Mouse (Mus musculus) midbrain, embryonic 13.5 days (tissue): ENCODE data around the gene Cdk9. TPM values are rescaled to one million over a fixed set of nuclear protein-coding genes. Genes with fewer than 3 reads are reported as not detected.

ENCODE experiments used
- ATAC-seq: fragments of 200-750 bp; cut with Nextera tagmentation; 2 replicates; pipeline ENCODE4 v1.8.0; 2017; ENCODE audit warnings: mild to moderate bottlenecking, moderate TSS enrichment, moderate library complexity
- H3K27ac ChIP-seq: fragments of 300-500 bp; sonication (generic); 2 replicates; pipeline ENCODE4 v1.5.1; 2015; ENCODE audit warnings: inconsistent platforms, mild to moderate bottlenecking, moderate library complexity
- H3K27me3 ChIP-seq: fragments of 300-500 bp; sonication (generic); 2 replicates; pipeline ENCODE4 v1.6.1; 2015; ENCODE audit warnings: mild to moderate bottlenecking, inconsistent platforms
- H3K36me3 ChIP-seq: fragments of 300-500 bp; sonication (generic); 2 replicates; pipeline ENCODE4 v1.6.1; 2015; ENCODE audit warnings: mild to moderate bottlenecking, inconsistent platforms
- H3K4me1 ChIP-seq: fragments of 300-500 bp; sonication (generic); replicated peaks from 2 replicates; pipeline ENCODE4 v1.6.1; 2015; ENCODE audit warnings: inconsistent platforms
- H3K4me2 ChIP-seq: fragments of 300-500 bp; sonication (generic); replicated peaks from 2 replicates; pipeline ENCODE4 v1.6.1; 2015; ENCODE audit warnings: moderate library complexity, mild to moderate bottlenecking, inconsistent platforms
- H3K4me3 ChIP-seq: fragments of 300-500 bp; sonication (generic); replicated peaks from 2 replicates; pipeline ENCODE4 v1.5.1; 2015; ENCODE audit warnings: mild to moderate bottlenecking, inconsistent platforms
- H3K9ac ChIP-seq: fragments of 300-500 bp; sonication (generic); replicated peaks from 2 replicates; pipeline ENCODE4 v1.6.1; 2015; ENCODE audit warnings: mild to moderate bottlenecking, inconsistent platforms
- H3K9me3 ChIP-seq: fragments of 300-500 bp; sonication (generic); 2 replicates; pipeline ENCODE4 v1.6.1; 2016; ENCODE audit warnings: mild to moderate bottlenecking, inconsistent platforms
- WGBS: fragments of 180-500 bp; shearing (Covaris S2); methylation state at CpG from one replicate; pipeline ENCODE4 v1.1.7; 2015; 5-methylcytosine and 5-hydroxymethylcytosine counted together
- polyA plus RNA-seq: library from polyadenylated mRNA; unstranded; fragments of >200 nt; fragmentation: Nextera tagmentation; extraction: Ambion mirVana; gene quantifications from 2 replicates; pipeline ENCODE4 v1.2.1, GENCODE M21; 2015

Gene Cdk9
- 78.5 and 84.5 TPM in 2 replicates for polyA plus RNA-seq

DNA sequence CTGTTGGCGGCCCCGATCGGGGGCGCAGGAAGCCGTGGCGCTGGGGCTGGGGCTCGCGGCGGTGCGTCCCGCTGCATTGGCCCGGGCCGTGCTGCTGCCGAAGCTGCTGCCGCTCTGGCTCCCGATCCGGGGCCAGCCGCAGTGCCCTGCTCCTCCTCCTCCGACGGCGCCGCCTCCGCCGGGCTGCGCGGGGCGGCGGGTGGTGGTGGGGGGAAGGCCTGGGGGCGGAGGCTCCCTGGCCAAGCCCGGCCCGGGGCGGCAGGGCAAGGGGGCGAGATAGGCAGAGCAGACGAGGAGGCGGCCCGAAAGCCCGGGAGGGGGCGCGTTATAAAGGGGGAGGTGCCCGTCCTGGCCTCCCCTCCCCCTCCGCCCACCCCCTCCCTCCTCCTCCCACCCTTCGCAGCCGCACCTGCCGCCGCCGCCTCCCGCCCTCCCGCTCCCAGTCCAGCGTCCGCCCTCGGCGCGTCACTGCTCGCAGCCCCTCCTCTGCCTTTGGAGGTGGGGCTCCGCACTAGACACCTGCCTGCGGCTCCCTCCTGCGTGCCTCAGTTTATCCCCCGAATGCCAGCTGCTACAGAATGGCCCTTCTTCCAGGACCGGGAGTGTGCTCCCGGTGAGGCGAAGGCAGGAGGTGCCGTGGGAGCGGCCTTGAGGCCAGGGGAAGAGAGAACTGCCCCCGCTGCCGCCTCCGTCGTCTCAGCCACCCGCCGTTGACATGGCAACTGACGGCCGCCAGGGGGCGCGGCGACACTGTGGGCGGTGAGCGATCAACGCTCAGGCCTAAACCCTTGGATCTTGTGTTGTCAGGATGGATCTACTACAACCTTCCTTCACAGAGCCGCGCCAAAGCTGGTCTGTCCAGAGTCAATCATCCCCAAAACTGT, at the start of gene Cdk9:
Cdk9 (minus strand) TSS at position 143 of the 884 bp plus-strand sequence.
- Histone ChIP-seq H3K27ac (peak within 1 kb of the TSS; percentile 99), H3K27me3 (no peaks in the 10 kb centered on the region), H3K4me1 (peaks cover 23% of the 10 kb centered on the region), H3K36me3 (peaks cover 30% of the 10 kb centered on the region), H3K9ac (peak within 1 kb of the TSS; percentile 95), H3K4me3 (peak within 1 kb of the TSS; percentile 97), H3K9me3 (no peaks in the 10 kb centered on the region), H3K4me2 (peak within 1 kb of the TSS; percentile 100)
- 1% methylated on average over 55 of the region's 79 CpGs for WGBS
- peak; percentile 83 for ATAC-seq

DNA sequence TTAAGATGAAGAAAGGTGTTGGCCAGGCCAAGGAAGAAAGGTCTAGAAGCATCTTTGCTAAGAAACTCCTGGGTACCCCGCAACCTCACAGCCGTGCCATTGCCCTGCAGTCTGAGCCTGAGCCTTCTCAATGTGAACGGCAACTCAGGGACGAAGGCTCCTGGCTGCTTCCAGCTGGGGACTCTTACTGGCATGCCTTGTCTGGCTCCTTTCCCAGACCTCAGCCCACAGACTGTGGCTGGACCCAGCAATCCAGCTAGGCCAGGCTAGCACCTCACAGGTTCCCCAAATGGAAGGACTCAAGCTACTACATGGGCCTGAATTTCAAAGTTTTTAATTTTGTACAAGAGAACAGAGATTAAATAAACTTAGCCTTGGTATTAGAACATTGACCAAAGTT, 49.0 kb upstream of the Cdk9 start:
- no peak for ATAC-seq
- no peak overlapping the region for H3K27ac ChIP-seq

DNA sequence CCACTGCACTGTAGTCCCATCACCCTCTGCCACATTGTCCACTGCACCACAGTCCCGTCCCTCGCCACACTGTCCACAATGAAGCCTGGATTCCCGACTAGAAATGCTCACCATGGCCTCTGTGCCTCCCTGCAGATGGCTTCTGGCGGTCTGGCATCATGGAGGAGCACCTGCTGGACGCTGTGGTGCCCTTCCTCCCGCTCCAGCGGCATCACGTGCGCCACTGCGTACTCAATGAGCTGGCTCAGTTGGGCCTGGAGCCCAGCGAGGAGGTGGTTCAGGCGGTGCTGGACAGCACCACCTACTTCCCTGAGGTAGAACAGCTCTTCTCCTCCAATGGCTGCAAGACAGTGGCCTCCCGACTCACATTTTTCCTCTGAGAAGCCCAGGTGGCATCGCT, 48.5 kb upstream of the Cdk9 start:
- WGBS = 90% methylated on average over 14 of the region's 14 CpGs
- Histone ChIP-seq H3K36me3 (peaks cover 43% of the 10 kb centered on the region), H3K9ac (no peak overlapping the region), H3K27me3 (no peaks in the 10 kb centered on the region), H3K9me3 (no peaks in the 10 kb centered on the region), H3K4me3 (no peak overlapping the region), H3K4me1 (peaks cover 20% of the 10 kb centered on the region), H3K4me2 (no peak overlapping the region), H3K27ac (no peak overlapping the region)
- no peak for ATAC-seq

More for the DNA sequence above, 49.0 kb upstream of the Cdk9 start:
- Histone ChIP-seq H3K36me3 (peaks cover 43% of the 10 kb centered on the region), H3K4me2 (no peak overlapping the region), H3K27me3 (no peaks in the 10 kb centered on the region), H3K9ac (no peak overlapping the region), H3K4me1 (peaks cover 18% of the 10 kb centered on the region), H3K9me3 (no peaks in the 10 kb centered on the region), H3K4me3 (no peak overlapping the region)
- whole genome bisulfite sequencing = 92% methylated on average over 4 of the region's 4 CpGs

DNA sequence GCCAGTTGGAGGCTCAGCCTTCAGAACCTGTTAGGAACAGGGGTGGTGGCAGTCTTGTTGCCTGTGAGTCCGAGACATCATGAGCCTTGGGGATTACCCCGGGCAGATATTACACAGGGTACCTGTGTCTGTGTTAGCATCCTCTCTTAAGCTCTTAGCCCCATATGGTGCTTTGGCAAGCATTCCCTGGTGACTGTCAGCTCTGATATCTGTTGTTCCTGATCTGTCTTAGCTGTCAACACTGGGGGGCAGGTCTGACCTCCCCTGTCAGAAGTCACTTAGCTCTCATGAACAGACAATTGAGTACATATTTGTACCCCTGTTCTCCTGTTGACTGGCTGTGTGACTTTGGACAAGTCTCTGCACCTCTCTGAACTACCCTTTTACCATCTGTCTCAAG, 46.1 kb upstream of the Cdk9 start:
- Histone ChIP-seq H3K36me3 (peaks cover 54% of the 10 kb centered on the region), H3K27me3 (no peaks in the 10 kb centered on the region), H3K9me3 (no peaks in the 10 kb centered on the region), H3K27ac (no peak overlapping the region), H3K4me2 (no peak overlapping the region), H3K4me3 (no peak overlapping the region), H3K9ac (peak overlapping the region; percentile 34), H3K4me1 (peaks cover 20% of the 10 kb centered on the region)
- 86% methylated on average over 2 of the region's 2 CpGs for WGBS
- ATAC-seq = no peak

DNA sequence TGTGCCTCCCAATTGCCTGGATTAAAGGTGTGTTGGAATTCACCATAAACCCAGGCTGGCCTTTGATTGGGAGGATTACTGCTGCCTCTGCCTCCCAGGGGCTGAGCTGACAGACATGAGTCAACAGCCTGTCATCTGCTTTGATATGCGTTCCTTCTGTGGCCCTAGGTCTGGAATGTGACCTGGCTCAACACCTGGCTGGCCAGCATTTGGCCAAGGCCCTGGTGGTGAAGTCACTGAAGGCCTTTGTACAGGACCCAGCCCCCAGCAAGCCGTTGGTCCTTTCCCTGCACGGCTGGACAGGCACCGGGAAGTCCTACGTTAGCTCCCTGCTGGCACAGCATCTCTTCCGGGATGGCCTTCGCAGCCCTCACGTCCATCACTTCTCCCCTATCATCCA, 45.6 kb upstream of the Cdk9 start:
- Histone ChIP-seq H3K9ac (peak overlapping the region; percentile 34), H3K4me3 (no peak overlapping the region), H3K4me1 (peaks cover 20% of the 10 kb centered on the region), H3K27me3 (no peaks in the 10 kb centered on the region), H3K27ac (no peak overlapping the region), H3K9me3 (no peaks in the 10 kb centered on the region), H3K36me3 (peaks cover 57% of the 10 kb centered on the region), H3K4me2 (no peak overlapping the region; the same call in 1 of the 2 replicates)
- 72% methylated on average over 8 of the region's 8 CpGs for WGBS
- no peak for ATAC-seq

DNA sequence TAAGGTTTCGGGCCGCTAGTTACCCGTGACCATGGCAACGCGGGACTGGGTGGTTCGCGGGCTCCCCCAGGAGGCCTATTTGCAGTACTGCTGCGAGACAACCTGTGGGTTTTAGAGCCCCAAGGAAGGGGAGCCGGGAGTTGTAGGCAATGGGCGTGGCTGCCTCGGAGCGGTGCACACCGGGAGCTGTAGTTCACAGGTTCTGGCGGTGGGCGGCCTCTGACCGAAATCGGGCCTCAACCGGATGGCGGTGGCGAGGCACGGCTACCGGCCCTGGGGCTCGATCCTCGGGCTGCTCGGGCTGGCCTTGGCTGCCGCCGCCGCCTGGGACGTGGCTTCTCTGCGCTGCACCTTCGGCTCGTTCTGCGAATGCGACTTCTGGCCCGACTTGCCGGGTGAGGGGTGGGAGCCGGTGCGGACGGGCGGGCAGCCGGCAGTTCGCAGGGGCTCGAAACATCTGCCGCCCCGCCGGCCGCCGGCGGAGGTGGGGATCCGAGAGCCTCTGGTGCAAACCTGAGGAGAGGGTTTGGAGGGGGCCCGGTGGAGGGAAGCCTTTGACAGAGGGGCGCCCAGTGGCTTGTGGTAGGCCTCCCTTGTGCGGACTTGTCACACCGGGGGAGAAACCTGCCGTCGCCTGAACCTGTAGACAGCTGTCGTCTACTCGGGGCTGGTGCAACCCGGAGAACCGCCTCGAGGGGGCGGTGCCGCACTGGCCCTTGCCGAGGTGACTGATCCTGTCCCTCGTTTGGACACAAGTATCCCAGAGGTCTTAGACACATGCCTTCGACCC, 44.4 kb upstream of the Cdk9 start, which contains the start of gene Tor2a:
Tor2a (plus strand) TSS at position 179 of the 790 bp plus-strand sequence.
- H3K4me3 ChIP-seq = peak within 1 kb of the TSS; percentile 72
- peak; percentile 93 for ATAC-seq
- peak within 1 kb of the TSS; percentile 90 for H3K9ac ChIP-seq
- peak within 1 kb of the TSS; percentile 90 for H3K27ac ChIP-seq
- H3K9me3 ChIP-seq = no peaks in the 10 kb centered on the region
- H3K36me3 ChIP-seq = peaks cover 56% of the 10 kb centered on the region
- no peaks in the 10 kb centered on the region for H3K27me3 ChIP-seq
- H3K4me2 ChIP-seq = peak within 1 kb of the TSS; percentile 50
- WGBS = under 1% methylated on average over 66 of the region's 66 CpGs
- peaks cover 27% of the 10 kb centered on the region for H3K4me1 ChIP-seq

DNA sequence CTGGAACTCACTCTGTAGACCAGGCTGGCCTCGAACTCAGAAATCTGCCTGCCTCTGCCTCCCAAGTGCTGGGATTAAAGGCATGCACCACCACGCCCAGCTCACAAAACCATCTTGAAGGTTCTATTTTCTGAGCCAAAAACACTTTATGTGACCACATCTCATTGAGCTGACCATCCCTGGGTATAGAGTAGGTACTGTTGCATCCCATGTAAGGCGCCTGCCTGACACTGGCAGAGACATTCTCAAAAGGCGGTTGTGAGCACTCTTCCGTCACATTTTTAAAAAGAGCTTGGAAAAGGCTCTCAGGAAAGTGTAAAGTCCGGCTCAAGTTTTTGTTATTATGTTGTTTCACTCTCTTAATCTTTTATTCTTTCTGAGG, 43.8 kb upstream of the Cdk9 start:
- peak overlapping the region; percentile 72; the same call in 1 of the 2 replicates for H3K4me3 ChIP-seq
- 28% methylated on average over 6 of the region's 6 CpGs for WGBS

DNA sequence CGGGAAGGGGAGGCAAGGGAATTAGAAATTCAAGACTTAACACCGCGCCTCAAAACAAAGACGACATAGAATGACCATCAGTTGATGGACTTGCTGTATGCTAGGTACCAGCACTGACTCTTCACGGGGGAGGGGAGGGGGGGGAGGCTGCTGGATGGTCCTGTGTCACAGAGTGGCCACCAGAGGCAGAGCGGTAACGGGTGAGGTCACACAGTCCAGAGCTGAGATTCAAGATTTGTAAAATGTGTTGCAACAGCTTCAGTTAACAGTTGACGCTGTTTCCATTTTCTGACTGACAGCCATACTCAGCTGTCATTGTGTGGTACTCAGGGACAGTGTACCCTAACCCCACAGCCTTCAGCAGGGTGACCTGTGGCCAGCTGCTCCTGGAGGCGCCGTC, 39.3 kb upstream of the Cdk9 start:
- Histone ChIP-seq H3K4me1 (peaks cover 31% of the 10 kb centered on the region), H3K4me3 (peak overlapping the region; percentile 30), H3K9ac (peak overlapping the region; percentile 53; the same call in 1 of the 2 replicates), H3K4me2 (peak overlapping the region; percentile 52), H3K36me3 (peaks cover 54% of the 10 kb centered on the region), H3K27ac (peak overlapping the region; percentile 81; the same call in 1 of the 2 replicates), H3K9me3 (no peaks in the 10 kb centered on the region), H3K27me3 (no peaks in the 10 kb centered on the region)
- 58% methylated on average over 10 of the region's 10 CpGs for WGBS
- no peak for ATAC-seq

More for the DNA sequence above, 43.8 kb upstream of the Cdk9 start:
- Histone ChIP-seq H3K4me1 (peaks cover 33% of the 10 kb centered on the region), H3K4me2 (peak overlapping the region; percentile 50), H3K36me3 (peaks cover 50% of the 10 kb centered on the region), H3K9me3 (no peaks in the 10 kb centered on the region), H3K9ac (no peak overlapping the region), H3K27me3 (no peaks in the 10 kb centered on the region), H3K27ac (no peak overlapping the region)
- peak; percentile 48; the same call in 1 of the 2 replicates for ATAC-seq

DNA sequence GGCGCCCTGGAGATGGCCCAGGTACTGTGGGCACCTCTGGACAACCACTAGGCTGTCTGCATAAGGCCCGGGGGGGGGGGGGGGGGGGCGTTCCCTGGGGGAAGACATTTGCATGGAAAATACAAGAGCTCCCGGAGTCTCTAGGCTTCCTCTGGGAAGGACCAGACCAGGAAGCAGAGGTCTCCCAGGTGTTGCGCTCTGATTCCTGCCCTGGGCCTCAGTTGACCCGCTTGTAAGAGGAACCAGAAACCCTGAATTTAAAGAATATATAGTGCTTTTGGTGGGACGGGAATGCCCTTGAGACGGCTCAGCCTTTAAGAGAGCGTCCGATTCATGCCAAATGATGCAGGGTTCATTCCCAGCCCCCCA, 38.8 kb upstream of the Cdk9 start:
- Histone ChIP-seq H3K27me3 (no peaks in the 10 kb centered on the region), H3K36me3 (peaks cover 59% of the 10 kb centered on the region), H3K9ac (peak overlapping the region; percentile 53), H3K4me1 (peaks cover 29% of the 10 kb centered on the region), H3K27ac (peak overlapping the region; percentile 81), H3K4me3 (peak overlapping the region; percentile 30), H3K9me3 (no peaks in the 10 kb centered on the region), H3K4me2 (peak overlapping the region; percentile 52)
- no peak for ATAC-seq
- WGBS = 27% methylated on average over 8 of the region's 10 CpGs

DNA sequence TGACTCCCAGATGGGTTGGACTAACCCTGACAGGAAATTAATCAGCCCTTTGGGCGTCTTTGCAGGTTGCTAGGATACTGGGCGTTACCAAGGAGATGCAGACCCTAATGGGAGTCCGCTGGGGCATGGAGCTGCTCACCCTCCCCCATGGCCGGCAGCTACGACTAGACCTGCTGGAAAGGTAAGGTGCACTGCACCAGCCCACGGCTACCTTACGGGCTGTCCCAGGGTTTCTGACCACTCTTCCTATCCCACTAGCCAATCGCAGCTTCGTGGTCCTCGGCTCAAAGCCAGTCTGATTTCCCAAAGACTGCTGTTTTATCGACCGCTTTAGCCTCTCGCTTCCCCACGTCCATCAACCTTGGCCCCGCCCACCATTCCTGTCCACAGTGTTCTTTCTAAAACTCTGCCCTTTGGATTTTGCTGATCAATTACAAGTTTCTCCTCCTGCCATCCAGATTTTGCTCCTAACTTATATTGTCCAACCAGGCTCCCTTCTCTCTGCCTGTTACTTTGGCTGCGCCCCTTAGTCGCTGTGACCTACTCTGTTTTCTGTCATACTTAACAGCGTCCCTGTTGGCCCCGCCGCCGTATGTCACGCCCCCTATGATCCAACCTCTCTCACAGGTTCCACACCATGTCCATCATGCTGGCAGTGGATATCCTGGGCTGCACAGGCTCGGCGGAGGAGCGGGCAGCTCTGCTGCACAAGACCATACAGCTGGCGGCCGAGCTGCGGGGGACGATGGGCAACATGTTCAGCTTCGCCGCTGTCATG, 38.2 kb upstream of the Cdk9 start:
- peak overlapping the region; percentile 53 for H3K9ac ChIP-seq
- H3K36me3 ChIP-seq = peaks cover 65% of the 10 kb centered on the region
- H3K9me3 ChIP-seq = no peaks in the 10 kb centered on the region
- WGBS = 7% methylated on average over 31 of the region's 31 CpGs
- H3K27ac ChIP-seq = peak overlapping the region; percentile 81
- peak; percentile 88 for ATAC-seq
- peaks cover 28% of the 10 kb centered on the region for H3K4me1 ChIP-seq
- H3K27me3 ChIP-seq = no peaks in the 10 kb centered on the region
- H3K4me3 ChIP-seq = peak overlapping the region; percentile 30
- peak overlapping the region; percentile 52 for H3K4me2 ChIP-seq

DNA sequence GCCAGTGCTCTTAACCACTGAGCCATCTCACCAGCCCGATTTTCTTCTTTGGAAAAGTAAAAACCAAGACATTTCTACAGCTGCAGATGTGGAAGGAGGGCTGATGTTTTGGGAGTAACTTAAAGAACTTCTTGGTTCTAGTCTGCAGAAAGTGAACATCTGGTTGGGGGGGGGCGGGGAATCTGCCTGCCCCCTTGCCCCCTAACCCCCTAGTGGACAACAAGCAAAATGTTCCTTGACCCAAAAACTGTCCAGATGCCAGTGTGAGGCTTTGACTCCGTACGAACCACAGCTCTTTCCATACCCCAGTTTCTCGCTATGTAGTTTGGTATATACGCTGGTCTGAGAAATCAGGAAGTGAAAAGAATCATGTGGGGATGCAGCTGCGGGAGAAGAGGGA, 37.3 kb upstream of the Cdk9 start:
- H3K4me1 ChIP-seq = peaks cover 28% of the 10 kb centered on the region
- H3K4me2 ChIP-seq = no peak overlapping the region; the same call in 1 of the 2 replicates
- no peaks in the 10 kb centered on the region for H3K27me3 ChIP-seq
- peak overlapping the region; percentile 81; the same call in 1 of the 2 replicates for H3K27ac ChIP-seq
- no peaks in the 10 kb centered on the region for H3K9me3 ChIP-seq
- H3K4me3 ChIP-seq = no peak overlapping the region
- 77% methylated on average over 7 of the region's 7 CpGs for WGBS
- H3K36me3 ChIP-seq = peaks cover 74% of the 10 kb centered on the region
- no peak for ATAC-seq
- H3K9ac ChIP-seq = no peak overlapping the region
